Comparison of ENCODE assay signal across 7 mouse cellular contexts in genomic region chr12:82169571-82170431, GRCm38 (mm10). TPM values are rescaled to one million over a fixed set of nuclear protein-coding genes. Genes with fewer than 3 reads are reported as not detected.
DNase-seq lines count a peak whose midpoint lies in the region; ATAC-seq and TF ChIP-seq lines count a peak whose summit lies in the region.

No protein-coding gene starts in this region.

- no peaks in the 10 kb centered on the region for H3K27me3 ChIP-seq in heart, adult 2 months (ENCODE audit: control insufficient read depth, insufficient read depth, low read length)
- H3K27me3 ChIP-seq in kidney, adult 2 months (replicated peaks; ENCODE audit: control insufficient read depth, insufficient read depth, low read length), result no peaks in the 10 kb centered on the region
- no peaks in the 10 kb centered on the region for H3K27me3 ChIP-seq in limb, embryonic 11.5 days (ENCODE audit: control insufficient read depth, insufficient read depth, low read length)
- peaks cover 4% of the 10 kb centered on the region; the same call in 1 of the 2 replicates for H3K27me3 ChIP-seq in midbrain, embryonic 12.5 days

- H3K9me3 ChIP-seq in limb, embryonic 11.5 days (ENCODE audit: control insufficient read depth, low read length), result no peaks in the 10 kb centered on the region
- no peaks in the 10 kb centered on the region for H3K9me3 ChIP-seq in midbrain, embryonic 12.5 days

- intact Hi-C loops in heart, adult 2 months (cut with DNase I), result loop anchor here (5.0 kb wide), 3 partner anchors 48 to 1318 kb away; partner anchors contain the start of gene Dpf3

- H3K9ac ChIP-seq in heart, adult 2 months (ENCODE audit: low read depth, low read length), result peak overlapping the region; percentile 56
- H3K9ac ChIP-seq in limb, embryonic 11.5 days (ENCODE audit: low read length), result peak overlapping the region; percentile 96
- H3K9ac ChIP-seq in midbrain, embryonic 12.5 days (replicated peaks), result peak overlapping the region; percentile 94

- H3K36me3 ChIP-seq in heart, adult 2 months (ENCODE audit: control insufficient read depth, insufficient read depth, low read length), result no peaks in the 10 kb centered on the region
- no peaks in the 10 kb centered on the region for H3K36me3 ChIP-seq in kidney, adult 2 months (ENCODE audit: control insufficient read depth, insufficient read depth, low read length)
- no peaks in the 10 kb centered on the region for H3K36me3 ChIP-seq in limb, embryonic 11.5 days (ENCODE audit: control insufficient read depth, insufficient read depth, low read length)
- no peaks in the 10 kb centered on the region for H3K36me3 ChIP-seq in midbrain, embryonic 12.5 days

- ATAC-seq in limb, embryonic 11.5 days (ENCODE audit: insufficient number of reproducible peaks, low FRiP score, low TSS enrichment, low read depth), result peak; percentile 58
- ATAC-seq in midbrain, embryonic 12.5 days (ENCODE audit: low FRiP score, low read depth), result peak; percentile 71

- peak overlapping the region; percentile 69 for H3K4me2 ChIP-seq in limb, embryonic 11.5 days (ENCODE audit: low read depth, severe bottlenecking)
- peak overlapping the region; percentile 87 for H3K4me2 ChIP-seq in midbrain, embryonic 12.5 days (replicated peaks)

- H3K79me2 ChIP-seq in heart, adult 2 months (replicated peaks; ENCODE audit: control insufficient read depth, insufficient read depth, low read length), result no peaks in the 10 kb centered on the region; the same call in 1 of the 2 replicates

- 1% methylated on average over 100 of the region's 109 CpGs for WGBS in heart, adult 2 months
- WGBS in kidney, adult 2 months, result 1% methylated on average over 99 of the region's 109 CpGs
- 1% methylated on average over 98 of the region's 109 CpGs for WGBS in limb, embryonic 11.5 days
- under 1% methylated on average over 75 of the region's 109 CpGs for WGBS in midbrain, embryonic 12.5 days

- H3K27ac ChIP-seq in heart, adult 2 months, result peak overlapping the region; percentile 86
- peak overlapping the region; percentile 65 for H3K27ac ChIP-seq in kidney, adult 2 months (ENCODE audit: insufficient read depth, low read depth, low read length)
- peak overlapping the region; percentile 94 for H3K27ac ChIP-seq in limb, embryonic 11.5 days (replicated peaks; ENCODE audit: low read depth, low read length)
- H3K27ac ChIP-seq in midbrain, embryonic 12.5 days (replicated peaks), result peak overlapping the region; percentile 96

- peak; percentile 85 for DNase-seq in adrenal gland, adult 2 months
- DNase-seq in embryo, embryonic 9.5 days (ENCODE audit: extremely low spot score), result peak; percentile 80
- DNase-seq in heart, adult 2 months, result peak; percentile 78 to 80
- DNase-seq in kidney, adult 2 months, result peak; percentile 72
- peak; percentile 79 for DNase-seq in limb, embryonic 11.5 days (ENCODE audit: low spot score)
- DNase-seq in spleen, adult 12 weeks (ENCODE audit: low spot score), result peak; percentile 26

- no peaks in the 10 kb centered on the region; the same call in none of the 2 replicates for H3K4me1 ChIP-seq in heart, adult 2 months (ENCODE audit: control insufficient read depth, insufficient read depth, low read length)
- H3K4me1 ChIP-seq in kidney, adult 2 months (ENCODE audit: control insufficient read depth, insufficient read depth, low read length), result peaks cover 6% of the 10 kb centered on the region; the same call in 1 of the 2 replicates
- peaks cover 10% of the 10 kb centered on the region for H3K4me1 ChIP-seq in limb, embryonic 11.5 days (ENCODE audit: control insufficient read depth, insufficient read depth, low read length)
- peaks cover 46% of the 10 kb centered on the region for H3K4me1 ChIP-seq in midbrain, embryonic 12.5 days

- no peak for TF ChIP-seq POLR2A in heart, adult 2 months (IDR thresholded peaks at IDR 0.05; ENCODE audit: insufficient read depth, low read depth, low read length)
- no peak for TF ChIP-seq POLR2A in kidney, adult 2 months (IDR thresholded peaks at IDR 0.05; ENCODE audit: low read depth, low read length)

- H3K4me3 ChIP-seq in heart, adult 2 months, result peak overlapping the region; percentile 95
- peak overlapping the region; percentile 77 for H3K4me3 ChIP-seq in kidney, adult 2 months (ENCODE audit: insufficient read depth, low read depth, low read length)
- H3K4me3 ChIP-seq in limb, embryonic 11.5 days (ENCODE audit: low read depth, low read length), result peak overlapping the region; percentile 89
- peak overlapping the region; percentile 91 for H3K4me3 ChIP-seq in midbrain, embryonic 12.5 days

- TF ChIP-seq CTCF in heart, adult 2 months (IDR thresholded peaks at IDR 0.05), result peak; percentile 9; the same call in 1 of the 2 replicates
- TF ChIP-seq CTCF in kidney, adult 2 months (conservative IDR thresholded peaks at IDR 0.05; ENCODE audit: insufficient read depth, insufficient read length, low read depth, low read length), result no peak

- no peak for TF ChIP-seq EP300 in heart, adult 2 months (IDR thresholded peaks at IDR 0.05; ENCODE audit: insufficient read depth, low read depth, low read length)

RNA-seq across cellular contexts. Expression of gene Sipa1l1, which starts 0.7 kb away (rescaled TPM):
- 10 to 100 TPM; 25.1 to 29.7 TPM for total RNA-seq in adrenal gland, adult 2 months (2021)
- 9.1 and 9.7 TPM in 2 replicates for polyA plus RNA-seq in adrenal gland, adult 2 months (2012; rRNA removed)
- total RNA-seq in heart, adult 2 months (2021), result 1 to 10 TPM; 6.9 to 9.1 TPM
- 8.4 and 9.9 TPM in 2 replicates for polyA plus RNA-seq in heart, adult 2 months (2012; rRNA removed)
- polyA plus RNA-seq in kidney, adult 2 months (2012; rRNA removed), result 34.0 and 34.1 TPM in 2 replicates
- 32.5 and 35.9 TPM in 2 replicates for polyA plus RNA-seq in limb, embryonic 11.5 days (2014; fragmentation: Nextera tagmentation; extraction: Ambion mirVana)
- 25.3 and 28.6 TPM in 2 replicates for polyA plus RNA-seq in midbrain, embryonic 12.5 days (2016; fragmentation: Nextera tagmentation; extraction: Ambion mirVana)

Comparison
In these comparisons a context has a peak if more than half of its experiments do, and no peak if none do; other contexts are left out.
1. Peak in every context shown above with its lines: DNase-seq, ATAC-seq, H3K4me3 ChIP-seq and H3K27ac ChIP-seq.
2. DNase-seq: peak in every context shown above with its lines; median percentile 85 in adrenal gland, adult 2 months; 80 in embryo, embryonic 9.5 days; 79 in heart, adult 2 months; 79 in limb, embryonic 11.5 days; 72 in kidney, adult 2 months; 26 in spleen, adult 12 weeks.